Mouse (Mus musculus) C2C12 (cell line): ENCODE results near the gene Kif7.

Source experiments
- CTCF ChIP-seq: IDR thresholded peaks from one replicate; pipeline ENCODE4 v1.5.1; 2011; ENCODE audit not compliant: control insufficient read depth, insufficient read depth, insufficient read length
- MAX ChIP-seq: IDR thresholded peaks from one replicate; pipeline ENCODE4 v1.6.1; 2011; ENCODE audit warnings: mild to moderate bottlenecking, control low read depth
- MYOG ChIP-seq: IDR thresholded peaks from one replicate; pipeline ENCODE4 v1.6.1; 2011; ENCODE audit not compliant: control insufficient read depth, insufficient read length; ENCODE audit errors: extremely low read depth
- USF1 ChIP-seq: IDR thresholded peaks from one replicate; pipeline ENCODE4 v1.6.1; 2011; ENCODE audit warnings: low read depth, mild to moderate bottlenecking, control low read depth, moderate library complexity

DNA sequence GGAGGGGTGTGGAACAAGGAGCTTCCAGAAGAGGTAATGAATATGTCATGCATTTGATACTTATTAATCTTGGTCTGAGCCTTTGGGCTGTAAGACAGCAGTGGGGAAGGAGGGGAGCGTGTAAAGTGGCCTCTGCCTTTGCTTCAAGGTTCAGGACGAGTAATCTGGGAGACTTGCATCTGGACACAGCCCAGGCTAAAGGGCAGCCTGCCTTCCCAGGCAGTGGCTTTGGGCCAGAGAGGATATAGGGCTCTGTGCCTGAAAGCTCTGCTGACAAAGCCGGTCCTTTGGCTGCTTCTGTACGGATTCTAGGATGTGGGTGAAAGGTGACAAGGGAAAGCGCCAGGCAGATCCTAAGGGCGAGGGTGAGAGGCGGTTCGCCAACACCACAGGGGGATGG, 19.0 kb upstream of the Kif7 start:
- TF ChIP-seq MAX (no peak), USF1 (no peak), CTCF (no peak), MYOG (no peak)
